Mouse (Mus musculus): ENCODE measurements around the gene Rtraf. TPM values are rescaled to one million over a fixed set of nuclear protein-coding genes. Genes with fewer than 3 reads are reported as not detected.

Gene Rtraf
- polyA plus RNA-seq, 1 experiment from 2014 or later, result 228 TPM

- H3K9me3 ChIP-seq (replicated peaks), result no peaks in the 10 kb centered on the region
- no peaks in the 10 kb centered on the region for H3K4me1 ChIP-seq
- no peaks in the 10 kb centered on the region for H3K27me3 ChIP-seq (ENCODE audit: low read depth, poor library complexity, severe bottlenecking)
- H3K4me3 ChIP-seq, result no peak overlapping the region
- 81% methylated on average over 9 of the region's 9 CpGs for WGBS
- H3K36me3 ChIP-seq, result peaks cover 58% of the 10 kb centered on the region
- no peak overlapping the region for H3K27ac ChIP-seq
- no peak for DNase-seq (ENCODE audit: low spot score)
Measured at GRCm38 (mm10) chr14:19785797-19786588, 37.6 kb downstream of the Rtraf start.

GRCm38 (mm10) chr14:19777945-19778344, 45.7 kb downstream of the Rtraf start:
- Histone ChIP-seq H3K9me3 (replicated peaks) (0 out of 2 replicates have a peak, but pooled peaks cover 2% of the 10 kb centered on the region), H3K27ac (no peak overlapping the region), H3K4me1 (peaks cover 4% of the 10 kb centered on the region; the same call in 1 of the 2 replicates), H3K36me3 (peaks cover 93% of the 10 kb centered on the region), H3K27me3 (ENCODE audit: low read depth, poor library complexity, severe bottlenecking) (no peaks in the 10 kb centered on the region), H3K4me3 (no peak overlapping the region)
- 94% methylated on average over 13 of the region's 13 CpGs for WGBS
- no peak for DNase-seq (ENCODE audit: low spot score)

GRCm38 (mm10) chr14:19777365-19777764, 46.3 kb downstream of the Rtraf start:
- Histone ChIP-seq H3K36me3 (peaks cover 91% of the 10 kb centered on the region), H3K9me3 (replicated peaks) (0 out of 2 replicates have a peak, but pooled peaks cover 2% of the 10 kb centered on the region), H3K27me3 (ENCODE audit: low read depth, poor library complexity, severe bottlenecking) (no peaks in the 10 kb centered on the region), H3K4me3 (no peak overlapping the region), H3K27ac (no peak overlapping the region), H3K4me1 (peaks cover 4% of the 10 kb centered on the region; the same call in 1 of the 2 replicates)
- DNase-seq (ENCODE audit: low spot score), result no peak
- 94% methylated on average over 6 of the region's 6 CpGs for WGBS

GRCm38 (mm10) chr14:19776890-19777289, 46.7 kb downstream of the Rtraf start:
- DNase-seq (ENCODE audit: low spot score), result peak; percentile 66
- peaks cover 4% of the 10 kb centered on the region; the same call in 1 of the 2 replicates for H3K4me1 ChIP-seq

GRCm38 (mm10) chr14:19776179-19776578, 47.4 kb downstream of the Rtraf start:
- no peak for DNase-seq (ENCODE audit: low spot score)
- H3K36me3 ChIP-seq, result peaks cover 80% of the 10 kb centered on the region
- whole genome bisulfite sequencing, result 91% methylated on average over 5 of the region's 5 CpGs

More at GRCm38 (mm10) chr14:19776890-19777289, 46.7 kb downstream of the Rtraf start:
- 53% methylated on average over 6 of the region's 6 CpGs for WGBS
- Histone ChIP-seq H3K27me3 (ENCODE audit: low read depth, poor library complexity, severe bottlenecking) (no peaks in the 10 kb centered on the region), H3K27ac (no peak overlapping the region), H3K4me3 (no peak overlapping the region), H3K36me3 (peaks cover 87% of the 10 kb centered on the region), H3K9me3 (replicated peaks) (0 out of 2 replicates have a peak, but pooled peaks cover 2% of the 10 kb centered on the region)

GRCm38 (mm10) chr14:19775491-19775890, 48.1 kb downstream of the Rtraf start:
- H3K9me3 ChIP-seq (replicated peaks), result 0 out of 2 replicates have a peak, but pooled peaks cover 2% of the 10 kb centered on the region
- H3K27ac ChIP-seq, result no peak overlapping the region
- DNase-seq (ENCODE audit: low spot score), result no peak
- peaks cover 11% of the 10 kb centered on the region for H3K4me1 ChIP-seq
- H3K27me3 ChIP-seq (ENCODE audit: low read depth, poor library complexity, severe bottlenecking), result no peaks in the 10 kb centered on the region
- no peak overlapping the region for H3K4me3 ChIP-seq
- 95% methylated on average over 4 of the region's 4 CpGs for WGBS
- H3K36me3 ChIP-seq, result peaks cover 73% of the 10 kb centered on the region

More at GRCm38 (mm10) chr14:19776179-19776578, 47.4 kb downstream of the Rtraf start:
- Histone ChIP-seq H3K9me3 (replicated peaks) (0 out of 2 replicates have a peak, but pooled peaks cover 2% of the 10 kb centered on the region), H3K4me1 (peaks cover 5% of the 10 kb centered on the region), H3K27ac (no peak overlapping the region), H3K27me3 (ENCODE audit: low read depth, poor library complexity, severe bottlenecking) (no peaks in the 10 kb centered on the region), H3K4me3 (no peak overlapping the region)

GRCm38 (mm10) chr14:19774036-19774628, 49.5 kb downstream of the Rtraf start:
- Histone ChIP-seq H3K36me3 (peaks cover 69% of the 10 kb centered on the region), H3K4me1 (peaks cover 24% of the 10 kb centered on the region), H3K27me3 (ENCODE audit: low read depth, poor library complexity, severe bottlenecking) (no peaks in the 10 kb centered on the region), H3K27ac (no peak overlapping the region), H3K4me3 (no peak overlapping the region), H3K9me3 (replicated peaks) (0 out of 2 replicates have a peak, but pooled peaks cover 2% of the 10 kb centered on the region)
- DNase-seq (ENCODE audit: low spot score), result no peak
- WGBS, result 79% methylated on average over 13 of the region's 13 CpGs

GRCm38 (mm10) chr14:19771173-19771572, 52.5 kb downstream of the Rtraf start:
- Histone ChIP-seq H3K4me3 (no peak overlapping the region), H3K9me3 (replicated peaks) (0 out of 2 replicates have a peak, but pooled peaks cover 1% of the 10 kb centered on the region), H3K27ac (no peak overlapping the region), H3K36me3 (peaks cover 61% of the 10 kb centered on the region), H3K4me1 (peaks cover 47% of the 10 kb centered on the region), H3K27me3 (ENCODE audit: low read depth, poor library complexity, severe bottlenecking) (no peaks in the 10 kb centered on the region)
- 84% methylated on average over 7 of the region's 7 CpGs for WGBS
- no peak for DNase-seq (ENCODE audit: low spot score)

- WGBS, result 32% methylated on average over 6 of the region's 6 CpGs
- Histone ChIP-seq H3K9me3 (replicated peaks) (no peaks in the 10 kb centered on the region), H3K27me3 (ENCODE audit: low read depth, poor library complexity, severe bottlenecking) (no peaks in the 10 kb centered on the region), H3K27ac (peak overlapping the region; percentile 36; the same call in 1 of the 2 replicates), H3K4me1 (peaks cover 59% of the 10 kb centered on the region), H3K4me3 (no peak overlapping the region), H3K36me3 (peaks cover 60% of the 10 kb centered on the region)
- peak; percentile 35 for DNase-seq (ENCODE audit: low spot score)
Measured at GRCm38 (mm10) chr14:19769441-19770200, 54.0 kb downstream of the Rtraf start.

- no peaks in the 10 kb centered on the region for H3K9me3 ChIP-seq (replicated peaks)
- no peak for DNase-seq (ENCODE audit: low spot score)
- WGBS, result 92% methylated on average over 6 of the region's 6 CpGs
- peaks cover 63% of the 10 kb centered on the region for H3K36me3 ChIP-seq
- peak overlapping the region; percentile 51 for H3K27ac ChIP-seq
- H3K4me1 ChIP-seq, result peaks cover 62% of the 10 kb centered on the region
- no peaks in the 10 kb centered on the region for H3K27me3 ChIP-seq (ENCODE audit: low read depth, poor library complexity, severe bottlenecking)
- no peak overlapping the region for H3K4me3 ChIP-seq
Measured at GRCm38 (mm10) chr14:19768648-19769047, 55.0 kb downstream of the Rtraf start.

- no peaks in the 10 kb centered on the region for H3K27me3 ChIP-seq (ENCODE audit: low read depth, poor library complexity, severe bottlenecking)
- H3K9me3 ChIP-seq (replicated peaks), result no peaks in the 10 kb centered on the region
- no peak overlapping the region for H3K4me3 ChIP-seq
- H3K4me1 ChIP-seq, result peaks cover 84% of the 10 kb centered on the region
- H3K27ac ChIP-seq, result 0 out of 2 replicates have a peak overlapping the region, but pooled peaks have one; percentile 53
- DNase-seq (ENCODE audit: low spot score), result peak; percentile 48
- WGBS, result 0% methylated on average over 1 of the region's 1 CpGs
- H3K36me3 ChIP-seq, result peaks cover 59% of the 10 kb centered on the region
Measured at GRCm38 (mm10) chr14:19766380-19766649, 57.3 kb downstream of the Rtraf start.

GRCm38 (mm10) chr14:19765539-19766379, 57.9 kb downstream of the Rtraf start:
- peaks cover 59% of the 10 kb centered on the region for H3K36me3 ChIP-seq
- H3K27me3 ChIP-seq (ENCODE audit: low read depth, poor library complexity, severe bottlenecking), result no peaks in the 10 kb centered on the region
- H3K4me3 ChIP-seq, result no peak overlapping the region
- H3K4me1 ChIP-seq, result peaks cover 85% of the 10 kb centered on the region
- WGBS, result 69% methylated on average over 9 of the region's 9 CpGs
- H3K27ac ChIP-seq, result 0 out of 2 replicates have a peak overlapping the region, but pooled peaks have one; percentile 53
- DNase-seq (ENCODE audit: low spot score), result no peak
- no peaks in the 10 kb centered on the region for H3K9me3 ChIP-seq (replicated peaks)

Data from limb, embryonic 10.5 days (tissue).